Mouse (Mus musculus) neural tube, embryonic 11.5 days (tissue): ENCODE results near the gene Mbd3. TPM values are rescaled to one million over a fixed set of nuclear protein-coding genes. Genes with fewer than 3 reads are reported as not detected.

ENCODE experiments used
- ATAC-seq: fragments of 200-750 bp; cut with Nextera tagmentation; 2 replicates; pipeline ENCODE4 v1.8.0; 2017; ENCODE audit warnings: moderate number of reproducible peaks, mild to moderate bottlenecking, moderate TSS enrichment, moderate library complexity; ENCODE audit not compliant: insufficient read depth, low FRiP score, low TSS enrichment
- DNase-seq: peaks from one replicate; pipeline ENCODE4 v3.0.0-alpha.2; 2015; ENCODE audit warnings: low spot score
- H3K27ac ChIP-seq: fragments of 300-500 bp; sonication (generic); 2 replicates; pipeline ENCODE4 v1.5.1; 2014; ENCODE audit warnings: low read depth, mild to moderate bottlenecking, low read length
- H3K27me3 ChIP-seq: fragments of 300-500 bp; sonication (generic); 2 replicates; pipeline ENCODE4 v1.6.1; 2014; ENCODE audit warnings: mild to moderate bottlenecking, low read length, mixed read lengths; ENCODE audit not compliant: control insufficient read depth, insufficient read depth
- H3K36me3 ChIP-seq: fragments of 300-500 bp; sonication (generic); 2 replicates; pipeline ENCODE4 v1.6.1; 2014; ENCODE audit warnings: mild to moderate bottlenecking, low read length, moderate library complexity, mixed read lengths; ENCODE audit not compliant: control insufficient read depth, insufficient read depth
- H3K4me1 ChIP-seq: fragments of 300-500 bp; sonication (generic); 2 replicates; pipeline ENCODE4 v1.6.1; 2014; ENCODE audit warnings: low read length, mixed read lengths; ENCODE audit not compliant: control insufficient read depth, insufficient read depth
- H3K4me2 ChIP-seq: fragments of 300-500 bp; sonication (generic); 2 replicates; pipeline ENCODE4 v1.6.1; 2014; ENCODE audit warnings: low read depth, mild to moderate bottlenecking, moderate library complexity
- H3K4me3 ChIP-seq: fragments of 300-500 bp; sonication (generic); 2 replicates; pipeline ENCODE4 v1.5.1; 2014; ENCODE audit warnings: low read depth, low read length
- H3K9ac ChIP-seq: fragments of 300-500 bp; sonication (generic); 2 replicates; pipeline ENCODE4 v1.6.1; 2014; ENCODE audit warnings: mild to moderate bottlenecking, low read length
- H3K9me3 ChIP-seq: fragments of 300-500 bp; sonication (generic); 2 replicates; pipeline ENCODE4 v1.6.1; 2016; ENCODE audit warnings: low read length; ENCODE audit not compliant: control insufficient read depth
- WGBS: fragments of 180-500 bp; shearing (Covaris S2); extraction: QIAGEN DNeasy Blood & Tissue Kit; methylation state at CpG from one replicate; pipeline ENCODE4 v1.1.7; 2014; 5-methylcytosine and 5-hydroxymethylcytosine counted together
- polyA plus RNA-seq: library from polyadenylated mRNA; unstranded; fragments of >200 nt; fragmentation: Nextera tagmentation; extraction: Ambion mirVana; gene quantifications from 2 replicates; pipeline ENCODE4 v1.2.1, GENCODE M21; 2014

Mbd3 gene
- polyA plus RNA-seq = 262 and 271 TPM in 2 replicates

DNA sequence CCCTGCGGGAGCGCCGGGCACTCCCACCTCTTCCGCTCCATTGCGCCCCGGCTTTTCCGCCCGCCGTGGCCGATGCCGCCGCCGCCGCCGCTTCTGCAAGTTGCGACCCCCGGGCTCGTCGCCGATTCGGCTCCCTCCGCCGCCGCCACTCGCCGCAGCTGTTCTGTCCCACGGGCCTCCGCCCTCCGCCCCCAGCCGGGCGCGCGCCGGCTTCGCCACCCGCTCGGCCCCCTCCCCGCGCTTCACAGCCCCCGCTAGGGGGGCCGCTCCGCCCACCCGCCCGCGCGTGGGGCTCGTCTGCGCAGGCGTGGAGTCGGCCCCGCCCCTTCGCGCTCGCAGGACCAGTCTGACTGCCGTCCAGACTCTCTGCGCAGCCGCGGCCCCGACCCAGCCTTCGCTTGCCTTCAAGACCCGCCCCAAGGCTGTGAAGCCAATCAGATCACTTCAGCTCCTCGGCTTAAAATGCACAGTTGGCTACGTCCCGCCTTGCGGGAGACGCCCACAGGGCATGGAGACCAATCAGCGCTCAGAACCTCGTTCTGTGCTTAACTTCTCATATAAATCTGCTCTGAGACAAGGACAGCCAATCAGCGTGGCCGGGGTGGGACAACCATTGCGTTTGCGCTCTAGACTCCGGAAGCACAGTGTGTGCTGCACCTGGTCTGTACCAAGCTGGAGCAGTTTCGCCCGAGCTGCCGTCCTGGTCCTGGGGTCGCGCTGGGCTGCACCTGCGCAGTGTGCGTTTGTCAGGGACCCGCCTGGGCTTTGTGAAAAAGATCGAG is at the start of gene Mbd3:
Mbd3 (minus strand) TSS at position 360 of the 782 bp plus-strand sequence.
- Histone ChIP-seq H3K27me3 (no peaks in the 10 kb centered on the region), H3K9ac (peak within 1 kb of the TSS; percentile 93), H3K4me1 (peaks cover 24% of the 10 kb centered on the region), H3K4me2 (peak within 1 kb of the TSS; percentile 82), H3K9me3 (no peaks in the 10 kb centered on the region), H3K4me3 (peak within 1 kb of the TSS; percentile 73), H3K36me3 (peaks cover 20% of the 10 kb centered on the region), H3K27ac (peak within 1 kb of the TSS; percentile 98)
- ATAC-seq (peak; percentile 95), DNase-seq (peak; percentile 99)
- WGBS = under 1% methylated on average over 80 of the region's 82 CpGs

DNA sequence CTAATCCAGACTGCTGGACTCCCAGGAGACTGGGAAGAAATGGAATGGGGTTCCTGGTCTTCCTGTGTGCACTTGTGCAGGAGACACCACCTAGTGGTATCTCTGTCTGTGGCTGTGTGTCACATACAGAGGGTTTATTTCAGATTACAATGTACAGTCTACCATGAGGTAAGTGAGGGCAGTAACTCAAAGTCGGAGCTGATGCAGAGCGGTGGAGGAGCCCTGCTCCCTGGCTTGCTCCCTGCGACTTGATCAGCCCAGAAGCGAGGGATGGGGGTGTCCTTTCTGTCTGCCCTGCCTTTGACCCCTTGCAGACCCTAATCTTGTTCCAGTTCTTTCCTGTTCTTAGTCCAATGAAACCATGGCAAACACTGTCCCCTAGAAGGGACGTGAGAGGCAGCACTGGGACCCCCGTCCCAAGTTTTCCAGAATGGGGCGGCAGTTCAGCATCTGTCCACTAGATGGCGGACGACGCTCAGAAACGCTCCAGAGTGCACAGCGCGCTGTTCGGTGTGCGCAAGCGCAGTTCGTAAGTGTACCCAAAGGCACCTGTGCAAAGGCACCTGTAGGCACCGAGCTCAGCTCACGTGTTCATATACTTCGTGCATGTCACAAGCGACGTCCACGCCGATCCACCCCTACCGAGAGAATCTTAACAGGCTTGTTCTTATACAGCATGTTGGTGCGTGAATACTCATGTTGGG is 46.7 kb upstream of the Mbd3 start:
- H3K27me3 ChIP-seq = no peaks in the 10 kb centered on the region; the same call in 1 of the 2 replicates
- H3K9ac ChIP-seq = no peak overlapping the region
- H3K36me3 ChIP-seq = no peaks in the 10 kb centered on the region
- DNase-seq = peak; percentile 89
- H3K4me2 ChIP-seq = 0 out of 2 replicates have a peak overlapping the region, but pooled peaks have one; percentile 21
- H3K4me1 ChIP-seq = peaks cover 2% of the 10 kb centered on the region; the same call in 1 of the 2 replicates
- H3K9me3 ChIP-seq = no peaks in the 10 kb centered on the region
- no peak overlapping the region for H3K27ac ChIP-seq
- WGBS = 8% methylated on average over 26 of the region's 26 CpGs
- ATAC-seq = peak; percentile 45; the same call in 1 of the 2 replicates
- H3K4me3 ChIP-seq = 0 out of 2 replicates have a peak overlapping the region, but pooled peaks have one; percentile 6

DNA sequence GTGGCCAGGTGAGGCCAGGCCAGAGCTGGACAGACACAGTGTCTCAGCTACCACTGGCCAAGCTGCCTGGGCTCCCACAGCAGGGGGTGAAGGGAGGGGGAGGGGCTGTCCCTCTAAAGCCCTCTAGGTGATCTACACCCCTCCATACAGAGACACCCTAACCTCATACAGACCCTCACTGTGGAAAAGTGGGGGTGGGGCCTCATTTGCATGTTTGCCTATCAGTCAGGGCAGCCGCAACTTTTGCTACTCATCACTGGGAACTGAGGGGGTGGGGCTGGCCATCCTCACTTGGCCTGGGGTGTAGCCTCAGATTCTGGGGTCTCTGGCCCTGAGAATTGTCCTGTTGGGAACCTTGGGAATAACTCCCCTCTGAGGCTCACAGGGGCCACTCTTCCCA is 45.7 kb upstream of the Mbd3 start:
- no peak overlapping the region for H3K4me3 ChIP-seq
- DNase-seq (no peak), ATAC-seq (no peak)
- no peak overlapping the region for H3K27ac ChIP-seq
- H3K4me2 ChIP-seq = no peak overlapping the region
- no peaks in the 10 kb centered on the region; the same call in 1 of the 2 replicates for H3K27me3 ChIP-seq
- WGBS = 18% methylated on average over 1 of the region's 1 CpGs
- H3K36me3 ChIP-seq = no peaks in the 10 kb centered on the region
- no peaks in the 10 kb centered on the region for H3K9me3 ChIP-seq
- no peak overlapping the region for H3K9ac ChIP-seq
- peaks cover 2% of the 10 kb centered on the region; the same call in 1 of the 2 replicates for H3K4me1 ChIP-seq

DNA sequence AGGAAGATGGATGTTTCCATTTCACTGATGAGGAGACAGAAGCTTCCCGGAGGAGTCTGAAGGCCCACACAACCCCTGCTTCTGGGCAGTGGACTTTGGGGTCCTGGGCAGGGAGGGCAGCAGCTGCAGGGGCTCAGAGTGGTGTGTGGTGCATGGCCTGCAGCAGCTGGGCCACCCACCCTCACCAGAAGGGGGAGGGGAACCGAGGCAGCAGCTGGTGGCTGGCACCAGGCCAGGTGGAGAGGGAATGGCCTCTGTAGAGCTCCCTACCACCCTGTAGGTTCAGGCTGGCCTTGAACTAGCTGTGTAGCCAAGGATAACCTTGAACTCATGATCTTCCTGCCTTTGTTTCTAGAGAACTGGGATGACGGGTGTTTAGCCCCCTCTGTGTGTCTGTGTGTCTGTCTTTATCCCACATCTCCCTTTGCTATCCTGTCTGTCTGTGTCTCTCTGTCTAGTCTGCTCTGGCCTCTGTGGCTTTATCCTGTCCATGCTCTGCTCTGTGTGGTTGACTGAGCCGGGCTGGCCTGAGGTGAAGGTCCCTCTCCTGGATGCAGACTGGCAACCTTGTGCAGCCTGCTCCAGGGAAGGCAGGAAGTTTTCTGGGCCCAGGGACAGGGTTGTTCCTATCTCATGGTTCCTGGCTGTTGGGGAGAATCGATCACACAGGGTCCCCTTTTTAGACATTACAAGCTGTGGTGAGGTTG is 45.1 kb upstream of the Mbd3 start:
- 50% methylated on average over 5 of the region's 5 CpGs for WGBS

DNA sequence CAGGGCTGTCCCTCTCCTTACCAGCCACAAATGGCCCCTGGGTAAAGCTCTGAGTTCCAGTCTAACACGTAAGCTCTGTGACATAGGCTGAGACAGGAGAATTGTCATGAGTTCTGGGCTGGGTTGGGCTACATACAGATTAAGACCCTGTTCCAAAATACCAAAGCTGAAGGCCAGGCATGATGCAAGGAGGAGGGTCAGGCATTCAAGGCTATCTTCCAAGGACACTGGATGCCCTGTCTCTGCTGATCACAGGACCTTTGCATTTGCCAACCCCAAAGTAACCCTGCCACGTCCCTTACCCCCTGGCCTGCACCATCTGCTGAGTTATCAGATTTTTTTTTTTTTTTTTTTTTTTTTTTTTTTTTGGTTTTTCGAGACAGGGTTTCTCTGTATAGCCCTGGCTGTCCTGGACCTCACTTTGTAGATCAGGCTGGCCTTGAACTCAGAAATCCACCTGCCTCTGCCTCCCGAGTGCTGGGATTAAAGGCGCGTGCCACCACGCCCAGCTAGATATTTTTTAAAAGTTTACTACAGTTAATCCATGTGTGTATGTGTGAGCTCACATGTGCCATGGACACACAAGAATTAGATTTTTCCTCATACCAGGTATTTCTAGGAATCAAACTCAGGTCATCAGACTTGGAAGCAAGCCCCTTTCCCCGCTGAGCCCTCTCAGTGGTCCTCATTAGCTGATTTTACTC is 44.4 kb upstream of the Mbd3 start:
- DNase-seq (no peak), ATAC-seq (no peak)
- H3K4me1 ChIP-seq = peaks cover 2% of the 10 kb centered on the region; the same call in 1 of the 2 replicates
- no peaks in the 10 kb centered on the region for H3K9me3 ChIP-seq
- H3K9ac ChIP-seq = no peak overlapping the region
- H3K4me3 ChIP-seq = no peak overlapping the region
- no peak overlapping the region for H3K27ac ChIP-seq
- H3K27me3 ChIP-seq = no peaks in the 10 kb centered on the region; the same call in 1 of the 2 replicates
- H3K36me3 ChIP-seq = no peaks in the 10 kb centered on the region
- no peak overlapping the region for H3K4me2 ChIP-seq
- 82% methylated on average over 7 of the region's 8 CpGs for WGBS

More for the DNA sequence above, 45.1 kb upstream of the Mbd3 start:
- Histone ChIP-seq H3K9ac (no peak overlapping the region), H3K36me3 (no peaks in the 10 kb centered on the region), H3K4me3 (no peak overlapping the region), H3K9me3 (no peaks in the 10 kb centered on the region), H3K4me2 (no peak overlapping the region), H3K4me1 (peaks cover 2% of the 10 kb centered on the region; the same call in 1 of the 2 replicates), H3K27me3 (no peaks in the 10 kb centered on the region; the same call in 1 of the 2 replicates), H3K27ac (no peak overlapping the region)
- DNase-seq (no peak), ATAC-seq (no peak)

DNA sequence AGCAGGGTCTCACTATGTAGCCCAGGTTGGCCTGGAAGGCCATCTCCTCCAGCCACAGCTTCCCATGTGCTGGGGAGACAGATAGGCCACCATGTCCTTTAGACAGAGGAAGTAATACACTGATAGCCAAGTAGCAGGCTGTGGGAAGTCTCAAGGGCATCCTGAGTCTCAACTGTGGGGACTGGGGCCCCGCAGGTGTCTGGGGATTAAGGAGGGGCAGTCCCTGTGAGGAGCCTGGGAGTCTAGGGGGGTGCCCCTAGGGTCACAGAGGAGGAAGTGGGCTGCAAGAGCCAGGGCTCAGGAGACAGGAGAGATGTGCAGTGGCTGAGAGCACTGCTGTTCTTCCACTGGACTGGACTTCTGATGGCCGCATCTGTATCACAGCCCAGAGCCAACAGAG is 43.6 kb upstream of the Mbd3 start:
- ATAC-seq (no peak), DNase-seq (no peak)
- no peaks in the 10 kb centered on the region for H3K9me3 ChIP-seq
- no peak overlapping the region for H3K4me2 ChIP-seq
- peaks cover 2% of the 10 kb centered on the region; the same call in 1 of the 2 replicates for H3K4me1 ChIP-seq
- H3K27me3 ChIP-seq = no peaks in the 10 kb centered on the region
- no peaks in the 10 kb centered on the region for H3K36me3 ChIP-seq
- WGBS = 70% methylated on average over 2 of the region's 2 CpGs
- H3K27ac ChIP-seq = no peak overlapping the region
- no peak overlapping the region for H3K4me3 ChIP-seq
- no peak overlapping the region for H3K9ac ChIP-seq

DNA sequence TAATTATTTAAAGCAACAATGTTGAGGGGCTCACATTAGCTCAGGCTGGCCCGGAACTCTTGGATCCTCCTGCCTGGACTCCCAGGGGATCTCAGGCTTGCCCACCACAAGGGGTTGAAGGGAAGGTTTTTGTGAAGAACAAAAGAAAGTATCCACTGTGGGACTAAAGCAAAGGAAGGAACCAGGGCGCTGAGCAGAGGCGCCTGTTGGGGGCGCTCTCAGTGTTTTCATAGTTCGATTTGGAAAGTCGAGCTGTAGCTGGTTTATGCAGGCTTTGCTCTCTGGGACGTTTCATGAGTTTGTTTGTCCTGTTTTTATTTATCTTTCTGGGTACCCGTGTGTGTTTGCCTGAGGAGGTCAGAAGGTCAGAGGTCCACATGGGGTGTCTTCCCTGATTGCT is 42.2 kb upstream of the Mbd3 start:
- no peak overlapping the region for H3K4me3 ChIP-seq
- H3K9me3 ChIP-seq = no peaks in the 10 kb centered on the region
- DNase-seq = no peak
- no peaks in the 10 kb centered on the region for H3K27me3 ChIP-seq
- no peak overlapping the region for H3K4me2 ChIP-seq
- H3K4me1 ChIP-seq = peaks cover 2% of the 10 kb centered on the region; the same call in 1 of the 2 replicates
- no peak overlapping the region for H3K9ac ChIP-seq
- no peaks in the 10 kb centered on the region for H3K36me3 ChIP-seq
- 59% methylated on average over 8 of the region's 8 CpGs for WGBS
- ATAC-seq = no peak
- H3K27ac ChIP-seq = no peak overlapping the region

DNA sequence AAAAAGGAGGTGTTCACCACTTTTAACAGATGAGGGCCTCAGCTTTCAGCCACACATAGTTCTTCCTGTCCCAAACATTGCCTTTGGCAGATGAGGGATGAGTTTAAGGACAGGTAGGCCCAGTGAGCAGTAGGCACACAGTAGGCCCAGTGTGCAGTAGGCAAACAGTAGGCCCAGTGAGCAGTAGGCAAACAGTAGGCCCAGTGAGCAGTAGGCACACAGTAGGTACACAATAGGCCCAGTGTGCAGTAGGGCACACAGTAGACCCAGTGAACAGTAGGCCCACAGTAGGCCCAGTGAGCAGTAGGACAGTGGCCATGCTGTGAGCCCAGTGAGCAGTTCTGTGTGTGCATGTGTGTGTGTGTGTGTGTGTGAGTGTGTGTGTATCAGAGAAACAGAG is 40.7 kb upstream of the Mbd3 start:
- no peak for ATAC-seq

More for the DNA sequence above, 40.7 kb upstream of the Mbd3 start:
- no peaks in the 10 kb centered on the region for H3K4me1 ChIP-seq
- no peak overlapping the region for H3K4me2 ChIP-seq
- H3K9ac ChIP-seq = no peak overlapping the region
- no peak overlapping the region for H3K4me3 ChIP-seq
- no peaks in the 10 kb centered on the region for H3K36me3 ChIP-seq
- no peaks in the 10 kb centered on the region for H3K9me3 ChIP-seq
- no peak for DNase-seq
- no peak overlapping the region for H3K27ac ChIP-seq
- no peaks in the 10 kb centered on the region for H3K27me3 ChIP-seq
